Mouse (Mus musculus): ENCODE measurements around the gene Cnn1. TPM values are rescaled to one million over a fixed set of nuclear protein-coding genes. Genes with fewer than 3 reads are reported as not detected.

Cnn1 gene
- total RNA-seq, 4 experiments from 2014 or later, result 3.4 to 8.7 (median 6.1) TPM

GRCm38 (mm10) chr9:22157516-22158265 is 58.7 kb downstream of the Cnn1 start:
- no peak for DNase-seq (ENCODE audit: low spot score)

Small RNA genes lying within 50 kb of the gene (microRNA-seq; reads per million reads assigned to microRNA genes)
- gene Mir7084, result not detected

Other genes with a start within 250 kb of the Cnn1 start
- gene Dock6, start 246.6 kb upstream of the Cnn1 start, total RNA-seq (2022), result 10 to 100 TPM; 27.3 to 35.7 (median 30.7) TPM
- gene Rab3d, start 181.0 kb upstream of the Cnn1 start, total RNA-seq (2022), result 10 to 100 TPM; 13.2 to 16.4 (median 15.4) TPM
- gene Ccdc159, start 171.7 kb upstream of the Cnn1 start, total RNA-seq (2022), result 1 to 10 TPM; 4.9 to 7.4 (median 5.6) TPM
- 10 to 100 TPM; 80.1 to 91.4 (median 86.9) TPM for gene Tmem205, start 171.7 kb upstream of the Cnn1 start, total RNA-seq (2022)
- gene Plppr2, start 162.2 kb upstream of the Cnn1 start, total RNA-seq (2022), result 1 to 10 TPM; 2.1 to 3.8 (median 3.2) TPM
- gene Swsap1, start 143.5 kb upstream of the Cnn1 start, total RNA-seq (2022), result 1 to 10 TPM; 8.5 to 8.9 (median 8.7) TPM
- 1 to 10 TPM; 1.6 to 2.9 (median 2.3) TPM for gene Epor, start 135.7 kb upstream of the Cnn1 start, total RNA-seq (2022)
- 1 to 10 TPM; 4.1 to 5.9 (median 4.3) TPM for gene Rgl3, start 109.8 kb upstream of the Cnn1 start, total RNA-seq (2022)
- gene Ccdc151, start 96.6 kb upstream of the Cnn1 start, total RNA-seq (2022), result not detected
- gene Prkcsh, start 96.4 kb upstream of the Cnn1 start, total RNA-seq (2022), result 10 to 100 TPM; 61.9 to 67.3 (median 65.5) TPM
- gene Elavl3, start 47.2 kb upstream of the Cnn1 start, total RNA-seq (2022), result under 1 TPM; 0.08 to 0.25 (median 0.11) TPM
- gene Gm49318, start 28.0 kb upstream of the Cnn1 start, total RNA-seq (2022), result under 1 TPM in 1 of 4 experiments, not detected in 3; 0.66 TPM
- gene Zfp653, start 27.8 kb upstream of the Cnn1 start, total RNA-seq (2022), result 1 to 10 TPM; 3.0 to 5.0 (median 4.7) TPM
- 100 to 1,000 TPM; 101 to 109 (median 106) TPM for gene Ecsit, start 13.8 kb upstream of the Cnn1 start, total RNA-seq (2022)
- 10 to 100 TPM; 34.9 to 42.6 (median 39.3) TPM for gene Elof1, start 18.0 kb downstream of the Cnn1 start, total RNA-seq (2022)
- gene Acp5, start 36.5 kb downstream of the Cnn1 start, total RNA-seq (2022), result 1 to 10 TPM in 3 of 4 experiments, under 1 TPM in 1; 0.98 to 1.6 (median 1.2) TPM
- 10 to 100 TPM; 48.6 to 53.6 (median 50.1) TPM for gene Pigyl, start 57.6 kb downstream of the Cnn1 start, total RNA-seq (2022)
- under 1 TPM in 3 of 4 experiments, not detected in 1; 0.09 to 0.16 (median 0.16) TPM for gene Zfp872, start 88.9 kb downstream of the Cnn1 start, total RNA-seq (2022)
- 10 to 100 TPM; 23.0 to 29.1 (median 28.4) TPM for gene Zfp809, start 126.5 kb downstream of the Cnn1 start, total RNA-seq (2022)
- under 1 TPM; 0.08 to 0.49 (median 0.22) TPM for gene Zfp599, start 160.7 kb downstream of the Cnn1 start, total RNA-seq (2022)
- gene Zfp810, start 208.4 kb downstream of the Cnn1 start, total RNA-seq (2022), result 1 to 10 TPM; 4.5 to 8.9 (median 6.3) TPM